Mouse (Mus musculus): ENCODE results near the gene Nagpa. TPM values are rescaled to one million over a fixed set of nuclear protein-coding genes. Genes with fewer than 3 reads are reported as not detected.

Gene Nagpa
- polyA plus RNA-seq, 1 experiment, result 12.0 TPM

GRCm38 (mm10) chr16:5212150-5212549, 8.3 kb upstream of the Nagpa start:
- Histone ChIP-seq H3K4me2 (ENCODE audit: low read depth) (no peak overlapping the region), H3K79me2 (ENCODE audit: control insufficient read depth, insufficient read depth) (no peaks in the 10 kb centered on the region), H3ac (ENCODE audit: control insufficient read depth, insufficient read length) (no peak overlapping the region), H3K4me3 (no peak overlapping the region), H3K36me3 (ENCODE audit: control insufficient read depth, insufficient read depth) (no peaks in the 10 kb centered on the region), H3K27me3 (ENCODE audit: control insufficient read depth, insufficient read depth, insufficient read length) (no peaks in the 10 kb centered on the region)
- TF ChIP-seq MYOD1 (IDR thresholded peaks at IDR 0.05; ENCODE audit: control insufficient read depth in 1 of 3, insufficient read length in 2 of 3, low read depth in 2 of 3) (no peak), CEBPB (IDR thresholded peaks at IDR 0.05; ENCODE audit: insufficient read depth, poor library complexity, severe bottlenecking) (no peak), POLR2A (IDR thresholded peaks at IDR 0.05; ENCODE audit: insufficient read length, low read depth) (no peak), TCF3 (IDR thresholded peaks at IDR 0.05; ENCODE audit: insufficient read length, low read depth) (no peak), SRF (IDR thresholded peaks at IDR 0.05; ENCODE audit: control insufficient read depth, insufficient read length, low read depth) (no peak), E2F4 (IDR thresholded peaks at IDR 0.05; ENCODE audit: insufficient read depth) (no peak), TCF12 (IDR thresholded peaks at IDR 0.05; ENCODE audit: insufficient read depth, poor library complexity, severe bottlenecking) (no peak), MYOG (IDR thresholded peaks at IDR 0.05; ENCODE audit: control insufficient read depth in 1 of 3, insufficient read depth in 1 of 3, insufficient read length in 2 of 3, low read depth in 2 of 3) (no peak), MAX (IDR thresholded peaks at IDR 0.05; ENCODE audit: low read depth) (no peak)

- H3K4me3 ChIP-seq, result no peak overlapping the region
- no peaks in the 10 kb centered on the region for H3K27me3 ChIP-seq (ENCODE audit: control insufficient read depth, insufficient read depth, insufficient read length)
- TF ChIP-seq SRF (IDR thresholded peaks at IDR 0.05; ENCODE audit: control insufficient read depth, insufficient read length, low read depth) (no peak), TCF3 (IDR thresholded peaks at IDR 0.05; ENCODE audit: insufficient read length, low read depth) (no peak), E2F4 (IDR thresholded peaks at IDR 0.05; ENCODE audit: insufficient read depth) (no peak), POLR2AphosphoS2 (IDR thresholded peaks at IDR 0.05; ENCODE audit: insufficient read length, low read depth) (no peak), REST (IDR thresholded peaks at IDR 0.05; ENCODE audit: insufficient read depth, insufficient read length) (no peak), MAX (IDR thresholded peaks at IDR 0.05; ENCODE audit: low read depth) (no peak)
- no peak overlapping the region for H3ac ChIP-seq (ENCODE audit: control insufficient read depth, insufficient read length)
- no peaks in the 10 kb centered on the region for H3K79me2 ChIP-seq (ENCODE audit: control insufficient read depth, insufficient read depth)
- no peak overlapping the region for H3K4me2 ChIP-seq (ENCODE audit: low read depth)
- no peaks in the 10 kb centered on the region for H3K36me3 ChIP-seq (ENCODE audit: control insufficient read depth, insufficient read depth)
These were observed 6.6 kb upstream of the Nagpa start for GRCm38 (mm10) chr16:5210365-5210764.

- no peaks in the 10 kb centered on the region for H3K36me3 ChIP-seq (ENCODE audit: control insufficient read depth, insufficient read depth)
- no peak overlapping the region for H3K4me2 ChIP-seq (ENCODE audit: low read depth)
- no peaks in the 10 kb centered on the region for H3K27me3 ChIP-seq (ENCODE audit: control insufficient read depth, insufficient read depth, insufficient read length)
- H3K4me3 ChIP-seq, result no peak overlapping the region
- H3K79me2 ChIP-seq (ENCODE audit: control insufficient read depth, insufficient read depth), result no peaks in the 10 kb centered on the region
- no peak overlapping the region for H3ac ChIP-seq (ENCODE audit: control insufficient read depth, insufficient read length)
- TF ChIP-seq MYOG (IDR thresholded peaks at IDR 0.05; ENCODE audit: control insufficient read depth in 1 of 3, insufficient read depth in 1 of 3, insufficient read length in 2 of 3, low read depth in 2 of 3) (no peak), E2F4 (IDR thresholded peaks at IDR 0.05; ENCODE audit: insufficient read depth) (no peak), USF1 (IDR thresholded peaks at IDR 0.05; ENCODE audit: low read depth) (no peak), POLR2A (IDR thresholded peaks at IDR 0.05; ENCODE audit: insufficient read length, low read depth) (no peak), TCF12 (IDR thresholded peaks at IDR 0.05; ENCODE audit: insufficient read depth, poor library complexity, severe bottlenecking) (no peak), MYOD1 (IDR thresholded peaks at IDR 0.05; ENCODE audit: control insufficient read depth in 1 of 3, insufficient read length in 2 of 3, low read depth in 2 of 3) (no peak), CEBPB (IDR thresholded peaks at IDR 0.05; ENCODE audit: insufficient read depth, poor library complexity, severe bottlenecking) (no peak), MAX (IDR thresholded peaks at IDR 0.05; ENCODE audit: low read depth) (no peak), TCF3 (IDR thresholded peaks at IDR 0.05; ENCODE audit: insufficient read length, low read depth) (no peak), POLR2AphosphoS2 (IDR thresholded peaks at IDR 0.05; ENCODE audit: insufficient read length, low read depth) (no peak), SRF (IDR thresholded peaks at IDR 0.05; ENCODE audit: control insufficient read depth, insufficient read length, low read depth) (no peak), REST (IDR thresholded peaks at IDR 0.05; ENCODE audit: insufficient read depth, insufficient read length) (no peak)
These were observed 2.2 kb upstream of the Nagpa start for GRCm38 (mm10) chr16:5206051-5206450.

GRCm38 (mm10) chr16:5205431-5205970, 1.7 kb upstream of the Nagpa start:
- no peak overlapping the region for H3ac ChIP-seq (ENCODE audit: control insufficient read depth, insufficient read length)
- H3K36me3 ChIP-seq (ENCODE audit: control insufficient read depth, insufficient read depth), result no peaks in the 10 kb centered on the region
- no peaks in the 10 kb centered on the region for H3K79me2 ChIP-seq (ENCODE audit: control insufficient read depth, insufficient read depth)
- no peak overlapping the region for H3K4me2 ChIP-seq (ENCODE audit: low read depth)
- no peak for TF ChIP-seq POLR2AphosphoS2 (IDR thresholded peaks at IDR 0.05; ENCODE audit: insufficient read length, low read depth)
- no peak for TF ChIP-seq CEBPB (IDR thresholded peaks at IDR 0.05; ENCODE audit: insufficient read depth, poor library complexity, severe bottlenecking)
- no peak for TF ChIP-seq SRF (IDR thresholded peaks at IDR 0.05; ENCODE audit: control insufficient read depth, insufficient read length, low read depth)
- TF ChIP-seq REST (IDR thresholded peaks at IDR 0.05; ENCODE audit: insufficient read depth, insufficient read length), result no peak
- H3K27me3 ChIP-seq (ENCODE audit: control insufficient read depth, insufficient read depth, insufficient read length), result no peaks in the 10 kb centered on the region
- H3K4me3 ChIP-seq, result no peak overlapping the region

DNA sequence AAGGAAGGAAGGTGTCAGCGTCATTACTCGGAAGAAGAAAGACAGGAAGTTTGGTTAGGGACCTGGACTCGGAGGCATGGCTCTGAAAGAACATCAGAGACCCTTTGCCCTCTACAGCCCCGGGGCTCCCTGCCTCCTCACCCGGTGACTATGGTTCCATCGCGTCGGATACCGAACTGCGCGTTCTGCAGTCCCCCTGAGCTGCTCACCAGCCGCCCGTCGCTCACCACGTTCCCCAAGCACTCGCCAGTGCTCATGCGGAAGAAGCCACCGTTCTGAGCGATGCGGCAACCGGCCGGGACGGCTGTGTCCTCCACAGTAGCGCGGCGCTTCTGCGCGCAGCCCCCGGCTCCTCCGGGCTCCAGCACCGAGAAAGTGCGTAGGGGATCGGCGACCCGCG, 612 bp downstream of the Nagpa start:
- H3K27me3 ChIP-seq (ENCODE audit: control insufficient read depth, insufficient read depth, insufficient read length), result no peaks in the 10 kb centered on the region
- TF ChIP-seq REST (IDR thresholded peaks at IDR 0.05; ENCODE audit: insufficient read depth, insufficient read length) (no peak), MYOG (IDR thresholded peaks at IDR 0.05; ENCODE audit: control insufficient read depth in 1 of 3, insufficient read depth in 1 of 3, insufficient read length in 2 of 3, low read depth in 2 of 3) (no peak), MAX (IDR thresholded peaks at IDR 0.05; ENCODE audit: low read depth) (no peak), TCF3 (IDR thresholded peaks at IDR 0.05; ENCODE audit: insufficient read length, low read depth) (no peak), E2F4 (IDR thresholded peaks at IDR 0.05; ENCODE audit: insufficient read depth) (no peak), POLR2AphosphoS2 (IDR thresholded peaks at IDR 0.05; ENCODE audit: insufficient read length, low read depth) (no peak), CEBPB (IDR thresholded peaks at IDR 0.05; ENCODE audit: insufficient read depth, poor library complexity, severe bottlenecking) (no peak), USF1 (IDR thresholded peaks at IDR 0.05; ENCODE audit: low read depth) (no peak), POLR2A (IDR thresholded peaks at IDR 0.05; ENCODE audit: insufficient read length, low read depth) (no peak)
- H3K4me3 ChIP-seq, result peak overlapping the region; percentile 40
- no peaks in the 10 kb centered on the region for H3K36me3 ChIP-seq (ENCODE audit: control insufficient read depth, insufficient read depth)
- H3ac ChIP-seq (ENCODE audit: control insufficient read depth, insufficient read length), result peak overlapping the region; percentile 25
- H3K79me2 ChIP-seq (ENCODE audit: control insufficient read depth, insufficient read depth), result no peaks in the 10 kb centered on the region
- H3K4me2 ChIP-seq (ENCODE audit: low read depth), result peak overlapping the region; percentile 97
